Mouse (Mus musculus) bone marrow, adult 2 months (tissue): ENCODE measurements around the gene Galnt18. TPM values are rescaled to one million over a fixed set of nuclear protein-coding genes. Genes with fewer than 3 reads are reported as not detected.

Experiments
- H3K27ac ChIP-seq: fragments of 200-500 bp; 2 replicates; pipeline ENCODE4 v1.5.1; 2012; ENCODE audit warnings: low read depth, mild to moderate bottlenecking, control low read depth, inconsistent platforms, low read length; ENCODE audit not compliant: control insufficient read depth, poor library complexity, insufficient read depth
- H3K4me1 ChIP-seq: fragments of 200-500 bp; 2 replicates; pipeline ENCODE4 v1.6.1; 2011; ENCODE audit warnings: low read length; ENCODE audit not compliant: control insufficient read depth, insufficient read depth
- H3K4me3 ChIP-seq: fragments of 200-500 bp; replicated peaks from 2 replicates; pipeline ENCODE3; 2011; ENCODE audit warnings: mild to moderate bottlenecking, low read depth, low read length, control low read depth; ENCODE audit not compliant: control insufficient read depth
- CTCF ChIP-seq: fragments of 200-500 bp; IDR thresholded peaks from 2 replicates; pipeline ENCODE4 v1.5.1; 2011; ENCODE audit warnings: low read length, control low read depth; ENCODE audit not compliant: control insufficient read depth, insufficient read depth
- POLR2A ChIP-seq: fragments of 200-500 bp; IDR thresholded peaks from 2 replicates; pipeline ENCODE4 v1.6.1; 2011; ENCODE audit warnings: low read depth, mild to moderate bottlenecking, control low read depth, low read length, borderline replicate concordance; ENCODE audit not compliant: control insufficient read depth
- WGBS: fragments of 180-500 bp; shearing (Covaris S2); methylation state at CpG from one replicate; pipeline ENCODE4 v1.1.7; 2018; 5-methylcytosine and 5-hydroxymethylcytosine counted together
- polyA plus RNA-seq: library from polyadenylated mRNA; stranded (reverse); fragments of >200 nt; gene quantifications from 2 replicates; pipeline ENCODE4 v1.2.4, GENCODE M21; 2011; ENCODE audit warnings: low replicate concordance; ENCODE audit not compliant: missing spikeins, insufficient read depth, insufficient read length

Galnt18 gene
- polyA plus RNA-seq, 1 experiment: 2.2 TPM

- no peak overlapping the region for H3K4me3 ChIP-seq
- TF ChIP-seq CTCF (no peak), POLR2A (no peak)
- H3K4me1 ChIP-seq: no peaks in the 10 kb centered on the region
- no peak overlapping the region for H3K27ac ChIP-seq
These were observed 78.0 kb downstream of the Galnt18 start for GRCm38 (mm10) chr7:111701788-111702187.

- no peak for TF ChIP-seq CTCF
- Histone ChIP-seq H3K4me1 (no peaks in the 10 kb centered on the region), H3K27ac (no peak overlapping the region), H3K4me3 (no peak overlapping the region)
- WGBS: 63% methylated on average over 3 of the region's 3 CpGs
These were observed 80.3 kb downstream of the Galnt18 start for GRCm38 (mm10) chr7:111699446-111699845.

- no peak for TF ChIP-seq POLR2A
- no peak for TF ChIP-seq CTCF
- Histone ChIP-seq H3K27ac (no peak overlapping the region), H3K4me1 (no peaks in the 10 kb centered on the region), H3K4me3 (no peak overlapping the region)
These were observed 83.6 kb downstream of the Galnt18 start for GRCm38 (mm10) chr7:111696226-111696625.

GRCm38 (mm10) chr7:111694312-111694711 lies 85.5 kb downstream of the Galnt18 start:
- WGBS: 77% methylated on average over 6 of the region's 6 CpGs
- no peak overlapping the region for H3K4me3 ChIP-seq
- H3K27ac ChIP-seq: no peak overlapping the region
- TF ChIP-seq CTCF (no peak), POLR2A (no peak)
- H3K4me1 ChIP-seq: no peaks in the 10 kb centered on the region

- Histone ChIP-seq H3K4me3 (no peak overlapping the region), H3K27ac (no peak overlapping the region), H3K4me1 (no peaks in the 10 kb centered on the region)
- TF ChIP-seq CTCF (no peak), POLR2A (no peak)
- WGBS: 85% methylated on average over 9 of the region's 9 CpGs
These were observed 87.0 kb downstream of the Galnt18 start for GRCm38 (mm10) chr7:111692641-111693261.

GRCm38 (mm10) chr7:111680108-111680507 lies 99.7 kb downstream of the Galnt18 start:
- H3K27ac ChIP-seq: no peak overlapping the region
- TF ChIP-seq POLR2A: no peak
- no peak for TF ChIP-seq CTCF
- WGBS: 83% methylated on average over 3 of the region's 3 CpGs
- no peaks in the 10 kb centered on the region for H3K4me1 ChIP-seq
- H3K4me3 ChIP-seq: no peak overlapping the region

GRCm38 (mm10) chr7:111676483-111676882 lies 103.3 kb downstream of the Galnt18 start:
- no peak for TF ChIP-seq CTCF
- no peak for TF ChIP-seq POLR2A
- no peak overlapping the region for H3K27ac ChIP-seq
- no peak overlapping the region for H3K4me3 ChIP-seq
- no peaks in the 10 kb centered on the region for H3K4me1 ChIP-seq
- WGBS: 75% methylated on average over 3 of the region's 3 CpGs

GRCm38 (mm10) chr7:111672467-111672866 lies 107.3 kb downstream of the Galnt18 start:
- no peak overlapping the region for H3K4me3 ChIP-seq
- TF ChIP-seq CTCF: no peak
- no peaks in the 10 kb centered on the region for H3K4me1 ChIP-seq
- 68% methylated on average over 4 of the region's 4 CpGs for WGBS
- no peak overlapping the region for H3K27ac ChIP-seq
